Mouse (Mus musculus): ENCODE results near the gene Vmn1r13. TPM values are rescaled to one million over a fixed set of nuclear protein-coding genes. Genes with fewer than 3 reads are reported as not detected.
"Not testable (repeated sequence)": the region's sequence is repeated elsewhere in the genome, so short reads cannot be mapped to it uniquely, and the experiment has no call there.

Vmn1r13 gene
- total RNA-seq (2021): not detected
- long read RNA-seq, experiment 1: 0 reads
- long read RNA-seq, experiment 2: 0 reads

DNA sequence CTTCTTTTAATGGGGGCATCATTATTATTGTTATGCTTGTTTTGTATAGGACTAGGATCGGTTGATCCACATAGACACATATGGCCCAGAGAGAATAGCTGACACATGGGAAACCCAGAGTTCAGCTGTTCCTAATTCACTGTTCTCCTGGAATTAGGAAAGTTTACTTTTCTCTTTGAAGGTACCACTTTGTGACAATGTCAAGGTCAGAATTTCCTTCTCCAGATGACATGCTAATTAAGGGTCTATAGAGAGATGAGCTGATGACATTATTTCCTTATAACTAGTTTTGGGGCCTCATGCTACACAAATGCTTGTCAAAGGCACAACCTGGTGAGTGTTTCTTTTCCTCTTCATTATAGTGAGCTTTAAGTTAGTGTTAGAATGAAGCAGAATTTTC is at the start of gene Vmn1r13:
TSS of gene Vmn1r13 (plus strand) at position 301 of the 400 bp plus-strand sequence.
- not testable (repeated sequence) for DNase-seq (ENCODE audit: low spot score in 2 of 2)

GRCm38 (mm10) chr6:57156619-57157018 is 46.5 kb upstream of the Vmn1r13 start, which contains the start of gene Vmn1r12:
Vmn1r12 (plus strand) TSS chr6:57156919.
- DNase-seq (ENCODE audit: low spot score in 2 of 2): no peak

GRCm38 (mm10) chr6:57190016-57190415 is 13.1 kb upstream of the Vmn1r13 start:
- DNase-seq (ENCODE audit: low spot score in 2 of 2): not testable (repeated sequence)

DNA sequence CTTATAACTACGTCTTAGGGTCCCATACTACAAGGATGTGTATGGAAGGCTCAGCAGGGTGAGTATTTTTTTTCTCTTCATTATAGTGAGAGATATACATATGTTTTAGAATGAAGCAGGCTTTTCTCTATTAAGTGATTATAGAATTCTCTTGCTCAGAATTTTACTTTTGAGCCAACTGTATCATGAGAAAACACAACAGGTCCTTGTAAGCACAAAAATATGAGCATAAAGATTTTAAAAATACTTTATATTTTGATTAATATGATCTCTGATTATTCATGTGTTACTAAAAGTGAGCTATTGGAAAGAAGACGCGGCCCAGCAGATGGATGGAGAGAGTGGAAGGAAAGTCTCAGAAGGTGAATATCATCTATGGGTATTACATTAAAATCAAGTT is 28.3 kb downstream of the Vmn1r13 start, which contains the start of gene Vmn1r14:
TSS of gene Vmn1r14 (plus strand) at position 301 of the 400 bp plus-strand sequence.
- no peak for DNase-seq (ENCODE audit: low spot score in 2 of 2)

DNA sequence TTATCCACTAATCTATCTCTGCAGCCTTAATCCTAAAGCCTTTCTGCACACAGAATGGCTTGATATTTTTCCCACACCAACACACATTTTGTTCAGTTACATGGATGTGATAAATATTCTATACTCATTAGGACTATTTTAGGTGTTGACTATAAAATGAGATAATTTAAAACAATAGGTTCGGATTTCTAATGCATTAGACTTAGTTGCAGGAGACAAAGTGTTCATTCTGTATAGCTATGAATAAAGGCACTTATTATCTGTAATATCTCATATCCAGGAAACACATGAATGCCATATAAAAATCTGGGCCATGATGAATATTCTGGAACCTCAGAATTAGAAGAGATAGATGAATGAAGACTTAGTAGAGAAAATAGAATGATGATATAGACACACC is 54.6 kb downstream of the Vmn1r13 start, which contains the start of gene Vmn1r15:
TSS of gene Vmn1r15 (plus strand) at position 301 of the 400 bp plus-strand sequence.
- DNase-seq (ENCODE audit: low spot score in 2 of 2): no peak

DNA sequence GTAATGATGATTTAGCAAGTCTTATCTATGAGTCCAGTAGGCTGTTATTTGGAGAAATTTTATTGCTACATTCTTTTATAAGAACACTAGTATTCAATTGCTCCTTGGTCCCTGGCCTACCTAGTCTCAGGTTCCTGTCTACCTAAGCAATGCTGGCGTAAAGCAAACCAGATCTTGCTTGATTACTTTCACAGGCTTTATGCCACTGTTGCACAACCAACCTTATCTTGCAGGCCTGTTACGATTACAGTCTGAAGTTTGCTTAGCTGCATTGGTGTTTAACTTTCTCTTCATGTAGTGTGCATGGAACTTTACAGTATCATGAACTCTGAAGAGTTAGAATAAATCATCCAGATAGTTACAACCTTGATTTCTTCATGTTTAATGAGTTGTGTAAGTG is 57.9 kb downstream of the Vmn1r13 start:
- DNase-seq (ENCODE audit: low spot score in 2 of 2): no peak

Other genes starting within 250 kb of the Vmn1r13 start
- gene Vmn1r5, start 233.0 kb upstream of the Vmn1r13 start, total RNA-seq (2021): not detected
- gene Vmn1r6, start 206.0 kb upstream of the Vmn1r13 start, total RNA-seq (2021): not detected
- gene Vmn1r7, start 178.0 kb upstream of the Vmn1r13 start, total RNA-seq (2021): not detected
- not detected for gene Vmn1r8, start 171.0 kb upstream of the Vmn1r13 start, total RNA-seq (2021)
- not detected for gene Vmn1r9, start 136.5 kb upstream of the Vmn1r13 start, total RNA-seq (2021)
- gene Vmn1r10, start 93.8 kb upstream of the Vmn1r13 start, total RNA-seq (2021): not detected
- not detected for gene Vmn1r11, start 69.8 kb upstream of the Vmn1r13 start, total RNA-seq (2021)
- not detected for gene Vmn1r12, start 46.4 kb upstream of the Vmn1r13 start, total RNA-seq (2021)
- gene Vmn1r14, start 28.4 kb downstream of the Vmn1r13 start, total RNA-seq (2021): not detected
- gene Vmn1r15, start 54.7 kb downstream of the Vmn1r13 start, total RNA-seq (2021): not detected
- gene Vmn1r16, start 126.2 kb downstream of the Vmn1r13 start, total RNA-seq (2021): not detected
- not detected for gene Vmn1r17, start 160.4 kb downstream of the Vmn1r13 start, total RNA-seq (2021)
- under 1 TPM; 0.05 TPM for gene Vmn1r18, start 192.5 kb downstream of the Vmn1r13 start, total RNA-seq (2021)
- gene Vmn1r19, start 200.5 kb downstream of the Vmn1r13 start, total RNA-seq (2021): not detected
- not detected for gene Vmn1r20, start 225.6 kb downstream of the Vmn1r13 start, total RNA-seq (2021)